Mouse (Mus musculus) bone marrow, adult 2 months (tissue): ENCODE results near the gene Sars. TPM values are rescaled to one million over a fixed set of nuclear protein-coding genes. Genes with fewer than 3 reads are reported as not detected.

Experiments used
- H3K27ac ChIP-seq: fragments of 200-500 bp; 2 replicates; pipeline ENCODE4 v1.5.1; 2012; ENCODE audit warnings: low read depth, mild to moderate bottlenecking, control low read depth, inconsistent platforms, low read length; ENCODE audit not compliant: control insufficient read depth, poor library complexity, insufficient read depth
- H3K4me1 ChIP-seq: fragments of 200-500 bp; 2 replicates; pipeline ENCODE4 v1.6.1; 2011; ENCODE audit warnings: low read length; ENCODE audit not compliant: control insufficient read depth, insufficient read depth
- H3K4me3 ChIP-seq: fragments of 200-500 bp; replicated peaks from 2 replicates; pipeline ENCODE3; 2011; ENCODE audit warnings: mild to moderate bottlenecking, low read depth, low read length, control low read depth; ENCODE audit not compliant: control insufficient read depth
- CTCF ChIP-seq: fragments of 200-500 bp; IDR thresholded peaks from 2 replicates; pipeline ENCODE4 v1.5.1; 2011; ENCODE audit warnings: low read length, control low read depth; ENCODE audit not compliant: control insufficient read depth, insufficient read depth
- POLR2A ChIP-seq: fragments of 200-500 bp; IDR thresholded peaks from 2 replicates; pipeline ENCODE4 v1.6.1; 2011; ENCODE audit warnings: low read depth, mild to moderate bottlenecking, control low read depth, low read length, borderline replicate concordance; ENCODE audit not compliant: control insufficient read depth
- WGBS: fragments of 180-500 bp; shearing (Covaris S2); methylation state at CpG from one replicate; pipeline ENCODE4 v1.1.7; 2018; 5-methylcytosine and 5-hydroxymethylcytosine counted together
- polyA plus RNA-seq: library from polyadenylated mRNA; stranded (reverse); fragments of >200 nt; gene quantifications from 2 replicates; pipeline ENCODE4 v1.2.4, GENCODE M21; 2011; ENCODE audit warnings: low replicate concordance; ENCODE audit not compliant: missing spikeins, insufficient read depth, insufficient read length

Gene Sars
- polyA plus RNA-seq, 1 experiment: 69.1 TPM

- 41% methylated on average over 6 of the region's 6 CpGs for WGBS
- Histone ChIP-seq H3K4me3 (no peak overlapping the region), H3K4me1 (no peaks in the 10 kb centered on the region), H3K27ac (no peak overlapping the region)
- TF ChIP-seq CTCF (peak; percentile 78), POLR2A (no peak)
These were observed 21.4 kb upstream of the Sars start for GRCm38 (mm10) chr3:108466425-108466824.

GRCm38 (mm10) chr3:108458866-108459265, 13.9 kb upstream of the Sars start:
- TF ChIP-seq POLR2A (no peak), CTCF (peak; percentile 44)
- Histone ChIP-seq H3K4me3 (peak overlapping the region; percentile 33), H3K27ac (no peak overlapping the region)

GRCm38 (mm10) chr3:108458380-108458779, 13.4 kb upstream of the Sars start:
- 36% methylated on average over 14 of the region's 14 CpGs for WGBS
- TF ChIP-seq CTCF (no peak), POLR2A (no peak)

More at GRCm38 (mm10) chr3:108458866-108459265, 13.9 kb upstream of the Sars start:
- no peaks in the 10 kb centered on the region; the same call in 1 of the 2 replicates for H3K4me1 ChIP-seq
- 28% methylated on average over 10 of the region's 10 CpGs for WGBS

GRCm38 (mm10) chr3:108454172-108454571, 9.2 kb upstream of the Sars start:
- no peak overlapping the region for H3K4me3 ChIP-seq
- H3K27ac ChIP-seq: no peak overlapping the region
- TF ChIP-seq CTCF (no peak), POLR2A (no peak)
- no peaks in the 10 kb centered on the region; the same call in 1 of the 2 replicates for H3K4me1 ChIP-seq
- WGBS: 83% methylated on average over 1 of the region's 1 CpGs

More at GRCm38 (mm10) chr3:108458380-108458779, 13.4 kb upstream of the Sars start:
- Histone ChIP-seq H3K27ac (no peak overlapping the region), H3K4me3 (peak overlapping the region; percentile 7), H3K4me1 (no peaks in the 10 kb centered on the region; the same call in 1 of the 2 replicates)

GRCm38 (mm10) chr3:108451969-108452368, 7.0 kb upstream of the Sars start:
- no peak for TF ChIP-seq CTCF
- Histone ChIP-seq H3K4me1 (no peaks in the 10 kb centered on the region), H3K4me3 (no peak overlapping the region), H3K27ac (no peak overlapping the region)
- WGBS: 80% methylated on average over 2 of the region's 2 CpGs

DNA sequence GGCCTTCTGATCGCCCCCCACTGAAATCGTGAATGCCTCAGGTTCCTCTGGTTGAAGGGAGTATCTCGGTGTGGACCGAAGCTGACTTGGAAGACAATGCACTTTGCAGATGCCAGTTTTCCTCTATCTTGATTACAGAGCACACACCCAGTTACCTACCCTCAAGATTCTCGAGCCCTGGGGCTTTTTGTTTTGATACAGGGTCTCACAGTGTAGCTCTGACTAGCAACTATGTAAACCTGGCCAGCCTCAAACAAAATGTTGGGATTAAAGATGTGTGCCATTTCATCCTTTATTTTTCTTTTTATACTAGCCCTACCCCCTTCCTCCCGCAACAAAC, 327 bp upstream of the Sars start:
- 19% methylated on average over 6 of the region's 6 CpGs for WGBS
- Histone ChIP-seq H3K4me3 (peak overlapping the region; percentile 91), H3K27ac (peak overlapping the region; percentile 67; the same call in 1 of the 2 replicates), H3K4me1 (no peaks in the 10 kb centered on the region; the same call in 1 of the 2 replicates)
- no peak for TF ChIP-seq POLR2A
- no peak for TF ChIP-seq CTCF

DNA sequence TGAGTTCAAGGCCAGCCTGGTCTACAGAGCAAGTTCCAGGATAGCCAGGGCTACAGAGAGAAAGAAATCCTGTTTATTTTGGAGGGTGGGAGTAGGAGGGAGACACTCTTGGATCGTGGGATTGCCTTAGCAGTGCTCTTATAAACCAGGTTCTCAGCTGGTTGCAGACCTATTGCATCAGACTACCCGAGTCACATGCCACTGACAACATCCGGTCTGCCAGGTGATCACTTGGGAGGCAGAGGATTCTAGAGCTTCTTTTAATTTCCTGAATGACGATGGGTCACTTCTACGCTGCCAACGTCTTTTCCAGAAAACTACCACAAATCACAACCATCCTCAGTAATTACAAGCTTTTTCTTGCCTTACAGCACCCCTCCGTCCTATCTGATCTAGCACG, 980 bp downstream of the Sars start:
- Histone ChIP-seq H3K4me1 (no peaks in the 10 kb centered on the region; the same call in 1 of the 2 replicates), H3K4me3 (peak overlapping the region; percentile 91), H3K27ac (peak overlapping the region; percentile 67)
- TF ChIP-seq CTCF: no peak
- 3% methylated on average over 8 of the region's 8 CpGs for WGBS

DNA sequence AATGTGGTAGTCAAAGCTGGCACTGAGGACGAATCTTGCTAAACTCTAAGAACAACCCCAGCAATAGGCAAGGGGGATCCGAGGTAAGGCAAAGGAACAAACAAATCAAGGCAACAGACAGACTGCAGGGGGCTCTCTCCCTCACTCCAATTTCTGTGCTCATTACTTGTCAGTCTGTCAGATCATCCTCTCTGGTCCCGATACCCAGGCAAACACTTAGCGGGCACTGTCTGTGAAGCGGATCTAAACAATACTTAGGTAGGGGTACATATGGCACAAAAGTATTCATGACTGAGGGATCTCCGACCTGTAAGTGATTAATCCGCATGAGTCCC, 8.7 kb downstream of the Sars start:
- TF ChIP-seq CTCF (no peak), POLR2A (no peak)
- no peaks in the 10 kb centered on the region; the same call in 1 of the 2 replicates for H3K4me1 ChIP-seq
- 90% methylated on average over 7 of the region's 7 CpGs for WGBS
- H3K27ac ChIP-seq: no peak overlapping the region
- H3K4me3 ChIP-seq: no peak overlapping the region

DNA sequence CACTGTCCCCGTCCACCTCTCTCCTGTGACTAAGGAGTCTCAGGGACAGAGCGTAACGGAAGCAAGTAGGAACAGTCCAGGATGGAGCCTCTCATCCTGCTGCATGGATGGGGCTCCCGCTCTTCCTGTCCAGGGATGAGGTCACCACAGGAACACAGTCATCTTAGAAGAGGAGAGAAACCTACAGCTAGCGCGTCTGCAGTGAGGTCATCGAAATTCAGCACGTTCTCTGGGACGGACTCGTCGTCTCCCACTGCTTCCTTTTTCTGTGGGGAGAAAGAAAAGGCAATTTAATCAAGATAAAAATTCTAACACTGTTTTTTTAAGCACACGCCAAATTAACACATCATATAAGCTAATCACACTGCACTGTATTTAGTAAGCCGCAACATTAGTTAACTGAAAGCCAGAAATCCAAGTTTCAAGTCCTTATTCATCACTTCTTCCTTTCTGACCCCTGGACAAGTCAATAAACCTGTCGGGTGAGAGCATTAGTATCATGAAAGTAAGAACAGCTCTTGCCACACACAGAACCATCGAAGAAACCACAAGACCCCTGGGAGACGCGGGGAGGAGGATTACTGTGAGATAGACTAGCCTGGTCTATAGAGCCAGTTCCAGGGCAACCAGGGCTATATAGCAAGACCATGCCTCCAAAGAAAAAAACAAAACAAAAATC, 9.2 kb downstream of the Sars start:
- TF ChIP-seq POLR2A: no peak
- no peak for TF ChIP-seq CTCF
- H3K4me1 ChIP-seq: no peaks in the 10 kb centered on the region; the same call in 1 of the 2 replicates
- no peak overlapping the region for H3K27ac ChIP-seq

More for the DNA sequence above, 9.2 kb downstream of the Sars start:
- no peak overlapping the region for H3K4me3 ChIP-seq
- 86% methylated on average over 17 of the region's 17 CpGs for WGBS
